Mouse (Mus musculus): ENCODE results near the gene Trove2. TPM values are rescaled to one million over a fixed set of nuclear protein-coding genes. Genes with fewer than 3 reads are reported as not detected.

The Trove2 gene
- polyA plus RNA-seq, 1 experiment = 13.5 TPM

GRCm38 (mm10) chr1:143710627-143710976 lies 66.3 kb downstream of the Trove2 start:
- H3K27ac ChIP-seq (ENCODE audit: insufficient read depth, low read length) = no peak overlapping the region
- H3K4me1 ChIP-seq (ENCODE audit: control insufficient read depth, insufficient read depth, low read length) = no peaks in the 10 kb centered on the region
- TF ChIP-seq POLR2A (IDR thresholded peaks at IDR 0.05; ENCODE audit: extremely low read depth, insufficient read depth, low read length) (no peak), CTCF (IDR thresholded peaks at IDR 0.05; ENCODE audit: extremely low read depth, insufficient read depth, low read length) (no peak)
- H3K4me3 ChIP-seq (ENCODE audit: insufficient read depth, low read length) = no peak overlapping the region

GRCm38 (mm10) chr1:143709966-143710626 lies 66.8 kb downstream of the Trove2 start:
- TF ChIP-seq CTCF (IDR thresholded peaks at IDR 0.05; ENCODE audit: extremely low read depth, insufficient read depth, low read length) (no peak), POLR2A (IDR thresholded peaks at IDR 0.05; ENCODE audit: extremely low read depth, insufficient read depth, low read length) (no peak)
- Histone ChIP-seq H3K4me3 (ENCODE audit: insufficient read depth, low read length) (no peak overlapping the region), H3K27ac (ENCODE audit: insufficient read depth, low read length) (no peak overlapping the region), H3K4me1 (ENCODE audit: control insufficient read depth, insufficient read depth, low read length) (no peaks in the 10 kb centered on the region)

GRCm38 (mm10) chr1:143708361-143708760 lies 68.5 kb downstream of the Trove2 start:
- Histone ChIP-seq H3K4me3 (ENCODE audit: insufficient read depth, low read length) (no peak overlapping the region), H3K27ac (ENCODE audit: insufficient read depth, low read length) (no peak overlapping the region), H3K4me1 (ENCODE audit: control insufficient read depth, insufficient read depth, low read length) (no peaks in the 10 kb centered on the region)
- TF ChIP-seq CTCF (IDR thresholded peaks at IDR 0.05; ENCODE audit: extremely low read depth, insufficient read depth, low read length) (no peak), POLR2A (IDR thresholded peaks at IDR 0.05; ENCODE audit: extremely low read depth, insufficient read depth, low read length) (no peak)

GRCm38 (mm10) chr1:143707006-143707405 lies 69.9 kb downstream of the Trove2 start:
- H3K4me3 ChIP-seq (ENCODE audit: insufficient read depth, low read length) = no peak overlapping the region
- TF ChIP-seq POLR2A (IDR thresholded peaks at IDR 0.05; ENCODE audit: extremely low read depth, insufficient read depth, low read length) (no peak), CTCF (IDR thresholded peaks at IDR 0.05; ENCODE audit: extremely low read depth, insufficient read depth, low read length) (no peak)
- H3K27ac ChIP-seq (ENCODE audit: insufficient read depth, low read length) = no peak overlapping the region
- no peaks in the 10 kb centered on the region for H3K4me1 ChIP-seq (ENCODE audit: control insufficient read depth, insufficient read depth, low read length)

- peak within 1 kb of the TSS; percentile 85 for H3K27ac ChIP-seq (ENCODE audit: insufficient read depth, low read length)
- H3K4me1 ChIP-seq (ENCODE audit: control insufficient read depth, insufficient read depth, low read length) = no peaks in the 10 kb centered on the region; the same call in 1 of the 2 replicates
- H3K4me3 ChIP-seq (ENCODE audit: insufficient read depth, low read length) = peak within 1 kb of the TSS; percentile 93
These were observed 74.1 kb downstream of the Trove2 start, which contains the start of gene Cdc73 for GRCm38 (mm10) chr1:143702741-143703262. Gene Cdc73, minus strand, starts transcription at chr1:143702893.

GRCm38 (mm10) chr1:143702141-143702740 lies 74.6 kb downstream of the Trove2 start:
- H3K27ac ChIP-seq (ENCODE audit: insufficient read depth, low read length) = peak overlapping the region; percentile 85
- H3K4me3 ChIP-seq (ENCODE audit: insufficient read depth, low read length) = peak overlapping the region; percentile 93
- no peaks in the 10 kb centered on the region; the same call in 1 of the 2 replicates for H3K4me1 ChIP-seq (ENCODE audit: control insufficient read depth, insufficient read depth, low read length)
- TF ChIP-seq CTCF (IDR thresholded peaks at IDR 0.05; ENCODE audit: extremely low read depth, insufficient read depth, low read length) = no peak
- no peak for TF ChIP-seq POLR2A (IDR thresholded peaks at IDR 0.05; ENCODE audit: extremely low read depth, insufficient read depth, low read length)

More at GRCm38 (mm10) chr1:143702741-143703262, 74.1 kb downstream of the Trove2 start, which contains the start of gene Cdc73:
- TF ChIP-seq CTCF (IDR thresholded peaks at IDR 0.05; ENCODE audit: extremely low read depth, insufficient read depth, low read length) = 0 out of 2 replicates have a peak, but pooled peaks have one; percentile 24
- peak; percentile 19; the same call in 1 of the 2 replicates for TF ChIP-seq POLR2A (IDR thresholded peaks at IDR 0.05; ENCODE audit: extremely low read depth, insufficient read depth, low read length)

GRCm38 (mm10) chr1:143701736-143702135 lies 75.1 kb downstream of the Trove2 start:
- Histone ChIP-seq H3K4me1 (ENCODE audit: control insufficient read depth, insufficient read depth, low read length) (no peaks in the 10 kb centered on the region; the same call in 1 of the 2 replicates), H3K4me3 (ENCODE audit: insufficient read depth, low read length) (peak overlapping the region; percentile 93), H3K27ac (ENCODE audit: insufficient read depth, low read length) (no peak overlapping the region)
- TF ChIP-seq CTCF (IDR thresholded peaks at IDR 0.05; ENCODE audit: extremely low read depth, insufficient read depth, low read length) = no peak
- no peak for TF ChIP-seq POLR2A (IDR thresholded peaks at IDR 0.05; ENCODE audit: extremely low read depth, insufficient read depth, low read length)

Other genes with a start within 250 kb of the Trove2 start
- gene B3galt2, start 136.4 kb downstream of the Trove2 start, polyA plus RNA-seq (2012; rRNA removed) = 8.7 and 9.7 TPM in 2 replicates
- gene Cdc73, start 74.2 kb downstream of the Trove2 start, polyA plus RNA-seq (2012; rRNA removed) = 13.0 and 14.1 TPM in 2 replicates
- gene Glrx2, start 60.7 kb downstream of the Trove2 start, polyA plus RNA-seq (2012; rRNA removed) = 107 and 128 TPM in 2 replicates
- 32.0 and 33.6 TPM in 2 replicates for gene Uchl5, start 204 bp upstream of the Trove2 start, polyA plus RNA-seq (2012; rRNA removed)
- 34.5 and 39.3 TPM in 2 replicates for gene Rgs2, start 227.1 kb upstream of the Trove2 start, polyA plus RNA-seq (2012; rRNA removed)

Measured in cortical plate, adult 2 months (tissue).